In the genomic region with DNA sequence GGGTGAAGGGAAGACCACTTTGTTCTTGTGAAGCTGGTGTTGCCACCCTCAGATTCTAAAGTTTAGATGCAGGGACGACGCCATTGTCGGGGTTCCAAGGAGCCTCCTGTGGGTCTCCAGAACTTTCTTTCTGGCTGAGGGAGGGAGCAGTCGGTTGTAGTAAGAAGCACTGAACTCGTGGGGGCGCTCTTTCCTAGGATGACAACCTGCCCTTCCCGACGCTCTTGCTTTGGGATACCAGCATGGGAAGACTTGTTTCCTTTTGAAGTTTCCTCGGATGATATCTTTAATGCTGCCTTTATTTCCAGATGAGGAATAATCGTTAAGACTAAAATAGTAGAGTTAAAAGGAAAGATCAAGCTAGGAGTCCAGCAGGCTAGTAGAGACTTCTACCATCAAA, we compare ENCODE assay signal across 1 mouse cellular context. TPM values are rescaled to one million over a fixed set of nuclear protein-coding genes. Genes with fewer than 3 reads are reported as not detected.
"Had no signal": no experiment of that assay in that cellular context is flagged by ENCODE, and none has a peak within 500 bp of the region (broad histone marks: within the 10 kb centered on the region; RNA-seq: fewer than 3 reads in every experiment).

Gene Nat8f7, minus strand, starts transcription at position 101 of the 400 bp plus-strand sequence.

RNA-seq across cellular contexts. Expression of gene Nat8f7, which starts in this region (rescaled TPM):
- total RNA-seq: megakaryocyte-erythroid progenitor cell, adult 5-6 weeks had no signal
